8 mouse cellular contexts compared by ENCODE assay signal in genomic region chr8:45236164-45236912, GRCm38 (mm10). TPM values are rescaled to one million over a fixed set of nuclear protein-coding genes. Genes with fewer than 3 reads are reported as not detected.
DNase-seq lines count a peak whose midpoint lies in the region; ATAC-seq and TF ChIP-seq lines count a peak whose summit lies in the region.

No protein-coding gene starts in this region.

- TF ChIP-seq POLR2A in cortical plate, adult 2 months (IDR thresholded peaks at IDR 0.05; ENCODE audit: extremely low read depth, insufficient read depth, low read length): no peak

- no peaks in the 10 kb centered on the region for H3K4me1 ChIP-seq in cortical plate, adult 2 months (ENCODE audit: control insufficient read depth, insufficient read depth, low read length)
- peaks cover 5% of the 10 kb centered on the region; the same call in 1 of the 2 replicates for H3K4me1 ChIP-seq in heart, embryonic 10.5 days
- H3K4me1 ChIP-seq in kidney, embryonic 14.5 days (ENCODE audit: control insufficient read depth, insufficient read depth, low read length): no peaks in the 10 kb centered on the region
- H3K4me1 ChIP-seq in limb, embryonic 15.5 days: no peaks in the 10 kb centered on the region
- 0 out of 2 replicates have a peak, but pooled peaks cover 5% of the 10 kb centered on the region for H3K4me1 ChIP-seq in neural tube, embryonic 12.5 days

- no peak overlapping the region for H3K27ac ChIP-seq in cortical plate, adult 2 months (ENCODE audit: insufficient read depth, low read length)
- no peak overlapping the region for H3K27ac ChIP-seq in heart, embryonic 10.5 days
- no peak overlapping the region for H3K27ac ChIP-seq in kidney, embryonic 14.5 days (ENCODE audit: low read depth, low read length)
- H3K27ac ChIP-seq in limb, embryonic 15.5 days: no peak overlapping the region
- H3K27ac ChIP-seq in neural tube, embryonic 12.5 days: no peak overlapping the region

- no peaks in the 10 kb centered on the region for H3K9me3 ChIP-seq in heart, embryonic 10.5 days
- no peaks in the 10 kb centered on the region for H3K9me3 ChIP-seq in kidney, embryonic 14.5 days (ENCODE audit: control insufficient read depth, low read length)
- H3K9me3 ChIP-seq in limb, embryonic 15.5 days: no peaks in the 10 kb centered on the region
- H3K9me3 ChIP-seq in neural tube, embryonic 12.5 days: no peaks in the 10 kb centered on the region

- H3K4me3 ChIP-seq in cortical plate, adult 2 months (ENCODE audit: insufficient read depth, low read length): no peak overlapping the region
- peak overlapping the region; percentile 35; the same call in 1 of the 2 replicates for H3K4me3 ChIP-seq in heart, embryonic 10.5 days
- no peak overlapping the region for H3K4me3 ChIP-seq in kidney, embryonic 14.5 days (ENCODE audit: low read length)
- H3K4me3 ChIP-seq in limb, embryonic 15.5 days: 0 out of 2 replicates have a peak overlapping the region, but pooled peaks have one; percentile 8
- H3K4me3 ChIP-seq in neural tube, embryonic 12.5 days: no peak overlapping the region

- H3K9ac ChIP-seq in kidney, embryonic 14.5 days (ENCODE audit: low read depth, low read length): no peak overlapping the region
- no peak overlapping the region for H3K9ac ChIP-seq in limb, embryonic 15.5 days
- no peak overlapping the region for H3K9ac ChIP-seq in neural tube, embryonic 12.5 days

- peaks cover 8% of the 10 kb centered on the region; the same call in 1 of the 2 replicates for H3K27me3 ChIP-seq in heart, embryonic 10.5 days (ENCODE audit: insufficient read depth, poor library complexity, severe bottlenecking)
- H3K27me3 ChIP-seq in kidney, embryonic 14.5 days (ENCODE audit: control insufficient read depth, insufficient read depth, low read length): no peaks in the 10 kb centered on the region
- no peaks in the 10 kb centered on the region for H3K27me3 ChIP-seq in limb, embryonic 15.5 days
- no peaks in the 10 kb centered on the region for H3K27me3 ChIP-seq in neural tube, embryonic 12.5 days (replicated peaks)

- H3K36me3 ChIP-seq in heart, embryonic 10.5 days: no peaks in the 10 kb centered on the region
- no peaks in the 10 kb centered on the region for H3K36me3 ChIP-seq in kidney, embryonic 14.5 days (ENCODE audit: control insufficient read depth, insufficient read depth, low read length)
- no peaks in the 10 kb centered on the region for H3K36me3 ChIP-seq in limb, embryonic 15.5 days
- H3K36me3 ChIP-seq in neural tube, embryonic 12.5 days: no peaks in the 10 kb centered on the region

- TF ChIP-seq CTCF in cortical plate, adult 2 months (IDR thresholded peaks at IDR 0.05; ENCODE audit: extremely low read depth, insufficient read depth, low read length): peak; percentile 65

- H3K4me2 ChIP-seq in kidney, embryonic 14.5 days (replicated peaks; ENCODE audit: low read depth, low read length): peak overlapping the region; percentile 26; the same call in 1 of the 2 replicates
- H3K4me2 ChIP-seq in limb, embryonic 15.5 days: peak overlapping the region; percentile 43
- peak overlapping the region; percentile 52 for H3K4me2 ChIP-seq in neural tube, embryonic 12.5 days (replicated peaks)

- WGBS in heart, embryonic 10.5 days: 29% methylated on average over 14 of the region's 14 CpGs
- 18% methylated on average over 14 of the region's 14 CpGs for WGBS in kidney, embryonic 14.5 days
- WGBS in limb, embryonic 15.5 days: 12% methylated on average over 14 of the region's 14 CpGs
- 21% methylated on average over 14 of the region's 14 CpGs for WGBS in neural tube, embryonic 12.5 days

- ATAC-seq in kidney, embryonic 14.5 days (ENCODE audit: low FRiP score, low TSS enrichment): peak; percentile 82
- no peak for ATAC-seq in limb, embryonic 15.5 days (ENCODE audit: insufficient number of reproducible peaks, low FRiP score, low TSS enrichment, low read depth)
- ATAC-seq in neural tube, embryonic 12.5 days (ENCODE audit: low FRiP score, low read depth): peak; percentile 84
- no peak for ATAC-seq in activated CD4-positive, CD25-positive, alpha-beta regulatory T cell, adult 4 months

- DNase-seq in ovary, postnatal 10 days (ENCODE audit: low spot score): peak; percentile 7
- no peak for DNase-seq in ovary, adult 18-20 months (ENCODE audit: low spot score)
- no peak for DNase-seq in heart, embryonic 10.5 days (ENCODE audit: low spot score)

RNA-seq across cellular contexts. Expression of gene F11, which starts 25.5 kb away (rescaled TPM):
- polyA plus RNA-seq in cortical plate, adult 2 months (2012; rRNA removed): not detected in 2 replicates
- not detected in 2 replicates for polyA plus RNA-seq in heart, embryonic 10.5 days (2016; fragmentation: Nextera tagmentation; extraction: Ambion mirVana)
- polyA plus RNA-seq in kidney, embryonic 14.5 days (2014; fragmentation: Nextera tagmentation; extraction: Ambion mirVana): not detected in 2 replicates
- polyA plus RNA-seq in limb, embryonic 15.5 days (2015; fragmentation: Nextera tagmentation; extraction: Ambion mirVana): 0.07 and 0.26 TPM in 2 replicates
- not detected in 2 replicates for polyA plus RNA-seq in neural tube, embryonic 12.5 days (2016; fragmentation: Nextera tagmentation; extraction: Ambion mirVana)
- polyA plus RNA-seq in activated CD4-positive, CD25-positive, alpha-beta regulatory T cell, adult 4 months (2017; shearing (Covaris generic)): not detected

RNA-seq across cellular contexts. Expression of gene Klkb1, which starts 58.3 kb away (rescaled TPM):
- polyA plus RNA-seq in cortical plate, adult 2 months (2012; rRNA removed): 0.06 and 0.08 TPM in 2 replicates
- not detected in 2 replicates for polyA plus RNA-seq in heart, embryonic 10.5 days (2016; fragmentation: Nextera tagmentation; extraction: Ambion mirVana)
- 0.05 TPM in 1 of 2 replicates, not detected in the other for polyA plus RNA-seq in kidney, embryonic 14.5 days (2014; fragmentation: Nextera tagmentation; extraction: Ambion mirVana)
- not detected in 2 replicates for polyA plus RNA-seq in limb, embryonic 15.5 days (2015; fragmentation: Nextera tagmentation; extraction: Ambion mirVana)
- not detected in 2 replicates for polyA plus RNA-seq in neural tube, embryonic 12.5 days (2016; fragmentation: Nextera tagmentation; extraction: Ambion mirVana)
- polyA plus RNA-seq in activated CD4-positive, CD25-positive, alpha-beta regulatory T cell, adult 4 months (2017; shearing (Covaris generic)): under 1 TPM; 0.09 to 0.25 TPM

Comparison
In these comparisons a context has a peak if more than half of its experiments do, and no peak if none do; other contexts are left out.
1. H3K4me3 ChIP-seq: peak in heart, embryonic 10.5 days (single experiment) and limb, embryonic 15.5 days (single experiment); none in cortical plate, adult 2 months (single experiment), kidney, embryonic 14.5 days (single experiment) and neural tube, embryonic 12.5 days (single experiment).
2. ATAC-seq: peak in kidney, embryonic 14.5 days (single experiment) and neural tube, embryonic 12.5 days (single experiment); none in limb, embryonic 15.5 days (single experiment) and activated CD4-positive, CD25-positive, alpha-beta regulatory T cell, adult 4 months (single experiment).
3. Peak in every context shown above with its lines, with median percentiles within 50 percentile points of each other: H3K4me2 ChIP-seq.